Mouse (Mus musculus) frontal cortex, adult (tissue): Measurements from ENCODE around the gene Mpv17.
A peak's percentile ranks its signal among the peaks of the same experiment; 100 is the strongest.

Experiments used
- ATAC-seq: cut with Nextera tagmentation; 2 replicates; pipeline ENCODE4 v1.9.2; 2017; ENCODE audit warnings: mild to moderate bottlenecking, moderate library complexity, mixed read lengths; ENCODE audit not compliant: low TSS enrichment

The Mpv17 gene

GRCm38 (mm10) chr5:31154152-31154553 lies at the start of gene Mpv17:
Gene Mpv17 (minus strand): TSS chr5:31154251.
- peak; percentile 94 for ATAC-seq

- ATAC-seq = no peak
These were observed 48.9 kb upstream of the Mpv17 start for GRCm38 (mm10) chr5:31202933-31203332.

- peak; percentile 95 for ATAC-seq
These were observed 47.9 kb upstream of the Mpv17 start, which contains the start of gene Zfp513 for GRCm38 (mm10) chr5:31201742-31202590. Gene Zfp513 (minus strand): TSS chr5:31202303.

- ATAC-seq = no peak
These were observed 47.1 kb upstream of the Mpv17 start for GRCm38 (mm10) chr5:31201042-31201741.

GRCm38 (mm10) chr5:31200327-31200768 lies 46.3 kb upstream of the Mpv17 start:
- ATAC-seq = no peak

- no peak for ATAC-seq
These were observed 45.8 kb upstream of the Mpv17 start for GRCm38 (mm10) chr5:31199893-31200292.

GRCm38 (mm10) chr5:31199321-31199892 lies 45.4 kb upstream of the Mpv17 start:
- no peak for ATAC-seq

- ATAC-seq = no peak
These were observed 44.7 kb upstream of the Mpv17 start for GRCm38 (mm10) chr5:31198616-31199320.

- ATAC-seq = no peak
These were observed 44.1 kb upstream of the Mpv17 start for GRCm38 (mm10) chr5:31198170-31198569.

- ATAC-seq = no peak
These were observed 43.0 kb upstream of the Mpv17 start for GRCm38 (mm10) chr5:31197072-31197471.

- no peak for ATAC-seq
These were observed 42.2 kb upstream of the Mpv17 start for GRCm38 (mm10) chr5:31196207-31196606.

GRCm38 (mm10) chr5:31195671-31196070 lies 41.6 kb upstream of the Mpv17 start:
- ATAC-seq = no peak

GRCm38 (mm10) chr5:31194486-31195485 lies 40.7 kb upstream of the Mpv17 start:
- ATAC-seq = no peak

- no peak for ATAC-seq
These were observed 39.7 kb upstream of the Mpv17 start for GRCm38 (mm10) chr5:31193631-31194281.

GRCm38 (mm10) chr5:31192939-31193630 lies 39.0 kb upstream of the Mpv17 start, which contains the start of the genes Snx17 and Eif2b4:
Gene Snx17 (plus strand): TSS chr5:31193227.
Gene Eif2b4 (minus strand): TSS chr5:31193430.
- ATAC-seq = peak; percentile 92

- ATAC-seq = peak; percentile 39
These were observed 38.2 kb upstream of the Mpv17 start for GRCm38 (mm10) chr5:31192045-31192938.

- ATAC-seq = no peak
These were observed 36.1 kb upstream of the Mpv17 start for GRCm38 (mm10) chr5:31190201-31190600.

GRCm38 (mm10) chr5:31188223-31188840 lies 34.3 kb upstream of the Mpv17 start:
- no peak for ATAC-seq
